Mouse (Mus musculus): ENCODE measurements around the gene Ccr8.

Gene Ccr8

DNA sequence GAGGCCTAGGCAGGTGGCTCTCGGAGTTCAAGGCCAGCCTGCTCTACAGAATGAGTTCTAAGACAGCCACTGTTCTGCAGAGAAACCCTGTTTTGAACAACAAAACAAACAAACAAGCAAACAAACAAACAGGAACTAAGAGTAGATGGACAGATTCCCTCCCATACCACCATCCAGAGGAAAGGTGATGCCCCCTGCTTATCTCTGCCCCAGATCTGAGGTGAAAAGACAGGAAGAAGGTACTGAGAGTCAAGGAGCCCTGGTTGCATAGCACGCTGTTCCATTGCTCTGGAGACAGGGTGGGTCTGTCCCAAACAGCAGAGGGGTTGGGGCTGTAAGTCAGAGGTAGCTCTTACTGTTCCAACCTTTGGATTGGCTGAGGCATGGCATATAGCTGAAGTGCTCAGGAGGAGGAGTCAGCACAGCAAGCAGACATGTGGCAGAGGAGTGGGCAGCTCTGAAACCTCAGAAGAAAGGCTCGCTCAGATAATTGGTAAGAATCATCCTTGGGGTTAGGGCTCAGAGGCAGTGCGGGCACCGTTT lies at the start of gene Ccr8:
Gene Ccr8, plus strand, starts transcription at position 419 of the 543 bp plus-strand sequence.
- no peak for DNase-seq

DNA sequence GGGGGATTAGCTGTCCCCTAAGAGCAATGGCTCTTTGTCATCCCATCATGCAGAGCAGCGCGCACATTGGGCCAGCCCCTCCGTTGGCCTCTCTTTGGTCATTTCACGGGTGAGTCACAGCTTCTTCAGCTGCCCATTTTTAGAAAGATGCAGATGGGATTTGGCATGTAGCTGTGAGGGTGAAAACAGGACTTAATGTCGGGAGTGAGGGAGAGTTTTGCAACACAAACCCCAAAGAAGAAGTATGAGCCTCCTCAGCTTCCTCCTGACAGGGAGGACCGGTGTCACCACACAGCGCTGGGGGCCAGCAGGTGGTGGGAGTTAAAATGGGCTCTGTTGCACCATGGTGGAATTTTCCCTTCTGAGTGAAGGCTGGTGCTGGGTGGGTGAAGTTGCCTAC lies 48.8 kb upstream of the Ccr8 start:
- no peak for DNase-seq

DNA sequence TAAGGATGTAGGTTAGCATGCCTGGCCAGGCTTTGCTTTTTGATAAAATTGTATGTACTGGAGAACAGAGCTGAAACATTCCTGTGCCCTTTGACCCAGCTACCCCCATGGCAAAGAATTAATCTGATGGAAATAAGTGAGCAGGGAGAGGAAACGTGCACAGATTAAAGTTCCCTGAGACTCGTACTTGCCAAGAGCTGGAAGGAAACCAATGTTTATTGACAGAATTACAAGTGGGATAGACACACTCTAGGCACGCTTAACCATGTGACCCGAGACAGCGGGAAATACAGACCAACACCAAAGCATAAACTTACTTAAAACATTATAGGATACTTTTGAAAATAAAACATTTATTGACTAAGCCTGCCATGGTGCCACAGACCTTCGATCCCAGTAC lies 43.4 kb upstream of the Ccr8 start:
- DNase-seq: no peak

DNA sequence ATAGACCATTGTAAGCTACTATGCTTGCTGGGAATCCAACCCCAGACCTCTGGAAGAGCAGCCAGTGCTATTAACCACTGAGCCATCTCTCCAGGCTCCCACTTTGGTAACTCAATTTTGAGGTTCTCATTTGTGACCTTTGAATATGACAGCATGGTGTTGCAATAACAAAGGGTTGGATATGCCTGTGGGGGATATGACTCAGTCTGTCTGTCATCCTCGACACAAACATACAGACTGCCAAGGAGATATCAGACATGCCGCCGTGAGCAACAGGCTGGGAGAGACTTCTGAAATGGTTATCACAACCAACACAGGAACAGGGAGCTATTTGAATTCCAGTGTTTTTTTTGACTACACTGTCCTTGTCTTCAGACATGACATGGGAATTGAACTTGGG lies 42.5 kb upstream of the Ccr8 start:
- DNase-seq: no peak

DNA sequence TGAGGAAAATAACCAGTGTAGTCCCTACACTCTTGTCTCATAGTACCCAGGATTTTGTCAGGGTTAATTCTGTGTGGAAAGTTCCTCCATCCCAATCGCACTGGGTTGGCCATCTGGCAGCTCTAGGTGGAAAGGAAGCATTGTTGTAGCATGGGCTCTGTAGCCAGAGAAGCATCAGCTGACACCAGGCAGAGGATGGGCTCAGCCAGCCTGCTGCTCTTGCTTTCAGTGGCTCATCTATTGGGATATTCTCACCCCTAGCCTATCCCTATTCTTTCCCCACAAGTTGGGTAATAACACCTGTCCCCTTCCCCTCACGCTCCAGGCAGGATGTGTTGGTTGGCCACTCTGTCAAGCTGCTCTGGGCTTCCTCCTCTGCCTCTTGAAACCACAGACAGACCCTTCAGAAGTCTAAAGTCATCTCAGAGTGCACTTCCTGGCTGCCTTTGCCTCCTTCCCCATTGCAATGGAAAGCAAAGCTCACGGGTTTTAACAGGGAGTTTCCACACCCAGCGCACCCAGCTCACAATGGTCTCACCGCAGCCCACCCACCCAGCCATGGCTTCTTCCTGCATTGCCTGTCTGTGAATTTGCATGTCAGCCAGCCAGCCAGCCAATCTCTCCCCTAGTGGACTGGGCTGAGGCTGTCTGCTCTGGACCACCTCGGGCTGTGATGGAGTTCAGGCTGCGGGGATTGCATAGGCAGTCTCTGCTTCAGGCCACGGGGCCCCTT lies 37.2 kb upstream of the Ccr8 start:
- peak in 1 of 2 experiments; percentile 9 for DNase-seq

DNA sequence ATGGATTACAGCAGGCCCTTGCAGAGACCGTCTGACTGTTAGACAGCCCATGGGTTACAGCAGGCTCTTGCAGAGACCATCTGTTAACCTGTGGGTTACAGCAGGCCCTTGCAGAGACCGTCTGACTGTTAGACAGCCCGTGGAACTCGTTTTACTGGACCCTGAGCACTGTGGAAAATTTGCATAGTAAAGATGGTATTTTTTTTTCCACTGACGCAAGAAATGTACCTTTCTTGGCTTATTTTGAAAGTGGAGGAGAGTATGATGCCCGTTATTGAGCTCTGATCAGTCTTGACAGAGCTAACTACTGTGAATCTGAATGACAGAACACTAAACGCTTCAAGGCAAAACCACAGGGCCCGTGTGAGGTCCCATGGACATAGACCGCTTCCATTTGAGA lies 35.7 kb upstream of the Ccr8 start:
- no peak for DNase-seq

DNA sequence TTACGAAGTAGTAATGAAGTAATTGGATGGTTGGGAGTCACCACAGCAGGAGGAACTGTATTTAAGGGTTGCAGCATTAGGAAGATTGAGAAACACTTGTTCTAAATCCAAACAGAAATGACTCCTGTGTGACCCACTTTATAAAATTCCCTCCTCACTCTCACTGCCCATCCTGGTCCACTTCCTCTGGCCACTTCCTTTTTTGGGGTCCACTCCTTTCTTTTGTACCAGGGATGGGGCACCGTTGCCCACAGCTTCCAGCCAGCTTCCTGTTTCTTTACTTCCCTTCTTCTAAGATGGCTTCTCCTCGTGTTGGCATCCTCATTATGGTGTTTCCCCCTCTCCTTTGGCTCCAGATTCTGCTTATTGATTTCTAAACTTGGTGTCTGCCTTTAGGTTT lies 33.2 kb upstream of the Ccr8 start:
- no peak for DNase-seq

DNA sequence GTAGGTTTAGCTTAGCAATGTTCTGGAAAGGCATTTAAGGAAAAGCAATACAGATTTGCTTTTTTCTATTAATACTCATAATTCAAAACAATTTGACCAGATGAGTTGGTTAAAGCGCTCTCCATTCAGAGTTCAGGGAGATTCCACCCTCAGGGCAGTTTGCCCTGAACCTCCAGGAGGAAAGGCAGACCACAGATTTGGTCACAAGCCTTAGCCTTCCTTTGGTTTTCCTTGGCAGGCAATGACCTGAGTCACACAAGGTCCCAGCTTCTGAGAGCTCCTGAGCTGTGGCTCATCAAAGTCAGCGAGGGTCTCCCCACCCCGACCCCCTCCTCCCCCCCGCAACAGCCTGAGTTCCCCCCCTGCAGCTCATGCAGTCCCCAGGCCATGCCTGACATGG lies 27.6 kb upstream of the Ccr8 start:
- no peak for DNase-seq

DNA sequence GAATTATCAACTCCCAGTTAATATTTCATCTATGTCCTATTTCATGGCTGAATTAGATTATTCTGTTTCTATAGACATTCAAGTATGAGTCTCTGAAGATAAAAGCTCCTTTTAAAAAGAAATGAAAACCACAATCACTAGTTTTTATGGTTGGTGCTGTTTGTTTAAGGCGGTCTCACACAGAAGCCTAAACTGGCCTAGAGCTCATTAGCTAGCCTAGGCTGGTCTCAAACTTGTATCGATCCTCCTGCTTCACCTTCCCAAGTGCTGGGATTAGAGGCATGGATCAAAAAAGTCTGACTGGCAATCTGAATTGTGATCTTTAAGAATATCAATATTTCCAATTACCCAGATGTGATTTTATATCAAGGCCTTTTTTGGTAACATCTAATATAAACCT lies 24.3 kb upstream of the Ccr8 start:
- DNase-seq: no peak

DNA sequence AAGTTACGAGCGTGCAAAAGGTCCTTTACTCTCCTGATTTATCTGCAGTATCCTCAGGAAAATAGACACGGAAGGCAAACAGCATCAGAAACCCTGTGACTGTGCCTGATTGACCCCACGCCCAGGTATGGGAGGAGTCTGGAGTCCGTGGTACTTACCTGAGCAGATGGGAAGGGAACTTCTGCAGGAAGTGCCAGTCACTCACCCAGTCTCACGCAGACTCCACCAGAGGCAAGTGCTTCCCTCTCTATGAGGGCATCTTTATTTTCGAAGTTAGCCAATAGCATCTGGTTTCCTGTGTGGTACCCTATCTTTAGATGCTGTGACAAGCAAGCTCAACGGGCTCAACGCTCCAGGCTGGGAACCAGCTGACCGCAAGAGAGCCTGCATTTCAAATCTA lies 23.9 kb upstream of the Ccr8 start:
- DNase-seq: no peak

DNA sequence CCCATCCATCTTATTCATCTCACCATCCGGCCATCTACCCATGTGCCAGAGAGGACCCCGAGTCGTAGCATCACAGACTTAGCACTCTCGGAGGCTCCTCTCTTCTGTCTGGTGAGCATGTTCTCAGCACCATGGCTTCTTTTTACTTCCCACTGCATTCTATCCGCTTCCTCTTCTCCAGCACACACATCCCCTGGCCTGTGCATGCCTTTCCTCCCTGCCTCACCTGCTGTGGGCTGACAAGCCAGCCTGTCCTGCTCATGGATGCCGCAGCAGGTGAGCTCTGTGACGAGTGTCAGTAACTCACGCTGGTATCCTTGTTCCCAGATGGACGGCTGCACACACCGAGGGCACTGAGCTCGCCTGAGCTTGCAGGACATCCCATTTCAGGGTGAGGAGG lies 22.1 kb upstream of the Ccr8 start, which contains the start of gene Cx3cr1:
Gene Cx3cr1, minus strand, starts transcription at position 101 of the 400 bp plus-strand sequence.
- no peak for DNase-seq

DNA sequence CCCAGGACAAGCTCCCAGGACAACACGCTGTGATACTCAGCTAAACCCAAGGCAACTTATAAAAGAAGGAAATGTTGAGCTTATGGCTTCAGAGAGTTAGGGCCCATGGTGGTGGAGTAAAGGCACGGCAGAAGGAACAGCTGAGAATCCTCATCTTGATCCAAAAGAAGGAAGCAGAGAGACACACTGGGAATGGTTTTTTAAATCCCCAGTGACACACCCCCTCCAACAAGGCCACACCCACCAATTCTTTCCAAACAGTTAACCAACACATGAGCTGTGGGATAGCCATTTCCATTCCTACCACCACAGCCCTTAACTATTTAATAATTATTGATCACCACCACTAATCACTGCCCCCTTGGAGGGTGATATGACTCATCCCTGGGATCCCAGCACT lies 20.7 kb upstream of the Ccr8 start:
- DNase-seq: peak in 1 of 2 experiments; percentile 8

DNA sequence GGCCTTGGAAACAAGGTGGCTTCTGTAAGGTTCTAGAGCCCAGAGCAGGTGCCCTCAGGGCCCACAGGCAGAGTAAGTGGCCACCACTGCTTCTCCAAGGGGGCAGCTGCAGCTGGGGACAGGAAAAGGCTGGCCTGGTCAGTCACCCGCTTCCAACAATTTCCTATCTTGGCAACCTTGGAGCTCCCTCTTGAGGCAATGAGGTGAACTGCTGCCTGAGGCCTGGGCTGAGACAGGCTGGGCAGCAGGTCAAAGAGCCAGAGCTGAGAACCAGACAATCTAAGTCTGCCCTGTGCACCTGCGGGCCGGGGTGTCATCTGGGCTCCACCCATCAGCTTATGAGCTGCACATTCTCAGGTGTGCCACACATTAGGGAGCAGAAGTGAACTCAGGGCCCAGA lies 18.7 kb upstream of the Ccr8 start:
- peak; percentile 89 to 90 for DNase-seq

DNA sequence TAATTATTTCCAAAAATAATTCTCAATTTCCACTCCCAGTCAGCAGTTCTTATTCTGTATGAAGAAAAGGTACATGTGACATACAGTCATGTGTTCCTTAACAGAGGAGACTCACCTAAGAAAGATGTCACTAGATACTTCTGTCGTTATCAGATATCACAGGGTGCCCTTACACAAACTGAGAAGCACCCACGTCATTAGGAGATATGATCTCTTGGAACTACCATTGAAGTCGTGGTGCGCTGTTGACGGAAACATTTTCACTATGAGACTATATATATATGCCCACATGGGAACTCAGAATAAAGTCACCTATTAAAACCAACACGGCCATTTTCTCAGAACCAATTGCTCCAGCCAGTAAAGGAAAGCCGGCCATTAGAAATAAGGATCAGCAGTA lies 17.4 kb upstream of the Ccr8 start:
- no peak for DNase-seq

DNA sequence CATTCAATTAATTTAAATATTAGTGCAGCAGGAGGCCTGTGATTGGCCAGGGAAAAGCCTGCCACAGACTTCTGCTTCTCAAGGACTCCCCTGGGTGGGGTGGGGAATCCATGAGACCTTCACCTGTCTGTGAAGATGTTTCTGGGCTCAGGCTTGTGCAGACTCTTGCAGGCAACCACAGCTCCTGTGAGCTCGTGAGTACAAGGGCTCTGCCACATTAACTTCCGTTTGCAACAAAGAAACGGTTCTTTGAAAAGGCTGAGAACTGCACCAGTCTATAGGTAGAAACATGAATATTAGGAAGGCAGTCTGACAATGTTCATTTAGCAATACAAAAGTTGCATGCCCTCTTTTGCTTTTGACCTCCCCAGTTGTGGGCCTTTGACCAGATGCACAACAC lies 13.7 kb upstream of the Ccr8 start:
- no peak for DNase-seq

DNA sequence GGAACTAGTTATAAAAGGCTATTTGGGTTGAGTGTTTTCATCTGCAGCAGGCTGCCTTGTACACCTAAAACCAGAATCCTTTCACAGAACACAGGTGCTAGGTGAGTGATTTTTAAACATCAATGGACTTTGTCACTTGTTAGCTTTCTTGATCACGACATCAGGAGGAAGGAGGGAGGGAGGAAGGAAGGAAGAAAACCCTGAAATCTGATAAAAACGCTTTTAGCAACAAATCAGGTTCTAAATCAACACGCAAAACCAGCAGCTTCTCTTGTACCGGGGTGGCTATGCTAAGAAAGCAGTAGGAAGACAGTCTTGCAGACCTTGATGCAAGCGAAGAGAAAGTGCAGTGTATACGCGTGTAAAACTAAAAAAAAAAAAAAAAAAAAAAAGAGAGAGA lies 12.0 kb upstream of the Ccr8 start:
- DNase-seq: no peak

DNA sequence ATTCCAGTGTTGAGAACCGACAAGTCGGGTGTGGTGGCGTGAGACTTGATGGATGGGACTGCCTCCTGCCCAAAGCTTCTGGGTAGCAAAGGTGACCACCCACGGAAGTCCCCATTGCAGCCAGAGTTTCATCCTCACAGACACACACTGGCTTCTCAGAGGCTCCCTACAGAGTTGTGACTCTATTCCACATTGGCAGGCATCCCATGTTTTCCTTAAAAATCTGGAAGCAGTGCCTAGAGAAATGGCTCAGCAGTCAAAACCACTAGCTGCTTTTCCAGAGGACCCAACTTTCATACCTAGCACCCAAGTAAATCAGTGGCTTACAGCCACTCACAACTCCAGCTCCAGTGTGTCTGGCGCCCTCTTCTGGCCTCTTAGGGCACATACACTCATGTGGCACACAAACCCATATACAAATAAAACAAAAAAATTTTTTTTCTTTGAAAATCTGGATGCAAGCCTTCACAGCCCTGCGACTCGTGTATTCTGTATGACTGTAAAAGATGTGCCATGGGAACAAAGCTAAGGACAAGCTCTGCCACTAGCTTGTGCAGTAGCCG lies 11.3 kb upstream of the Ccr8 start:
- no peak for DNase-seq

DNA sequence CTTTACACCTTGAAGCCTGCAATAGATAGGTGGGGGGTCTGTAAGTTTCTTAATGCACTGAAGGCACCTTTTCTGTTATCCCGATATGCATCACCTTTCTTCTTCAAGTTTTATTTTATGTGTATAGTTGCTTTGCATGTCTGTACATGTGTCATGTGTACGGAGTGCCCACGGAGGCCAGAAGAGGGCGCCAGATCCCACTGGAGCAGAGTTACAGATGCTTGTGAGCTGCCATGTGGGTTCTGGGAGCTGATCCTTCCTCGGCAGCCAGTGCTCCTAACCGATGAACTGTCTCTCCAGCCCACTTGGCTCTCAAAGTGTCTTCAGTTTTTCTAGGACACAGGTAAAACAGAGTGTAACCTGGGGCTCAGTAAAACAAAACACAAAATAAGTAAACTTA lies 10.7 kb upstream of the Ccr8 start:
- DNase-seq: no peak

DNA sequence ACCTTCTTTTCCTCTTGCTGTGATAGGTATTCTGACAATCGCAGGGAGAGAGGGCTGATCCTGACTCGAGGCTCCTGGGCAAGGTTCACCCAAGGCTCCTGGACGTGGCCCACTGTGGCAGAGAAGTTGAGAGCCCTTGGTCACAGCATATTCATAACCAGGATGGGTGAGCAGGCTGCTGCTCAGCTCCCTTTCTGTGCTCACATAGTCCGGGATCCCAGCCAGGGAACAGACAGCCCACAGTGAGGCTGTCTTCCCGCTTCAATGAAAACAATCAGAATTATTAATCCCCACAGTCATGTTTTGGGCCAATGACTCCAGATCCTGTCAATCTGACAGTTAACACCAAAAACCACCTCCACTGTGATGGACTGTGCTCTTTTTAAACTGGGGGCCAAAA lies 9.9 kb upstream of the Ccr8 start:
- no peak for DNase-seq

DNA sequence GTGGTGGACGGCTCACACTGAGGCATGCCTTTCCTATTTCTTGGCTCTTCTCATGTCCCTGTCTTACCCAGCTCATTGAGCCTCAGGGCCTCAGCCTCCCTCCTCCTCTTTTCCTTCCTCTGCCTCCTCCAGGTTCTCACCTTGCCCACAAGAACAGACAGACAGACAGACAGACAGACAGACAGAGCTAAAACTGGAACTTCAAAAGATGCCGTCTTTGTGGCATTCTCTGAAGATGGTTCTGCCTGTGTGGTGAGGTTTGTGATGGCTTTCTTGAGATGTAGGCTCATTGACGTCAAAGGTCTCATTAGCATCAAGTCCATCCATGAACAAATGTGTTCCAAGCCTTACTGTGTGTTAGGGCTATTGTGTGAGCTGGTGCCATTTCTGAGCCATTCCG lies 9.2 kb upstream of the Ccr8 start:
- DNase-seq: no peak

DNA sequence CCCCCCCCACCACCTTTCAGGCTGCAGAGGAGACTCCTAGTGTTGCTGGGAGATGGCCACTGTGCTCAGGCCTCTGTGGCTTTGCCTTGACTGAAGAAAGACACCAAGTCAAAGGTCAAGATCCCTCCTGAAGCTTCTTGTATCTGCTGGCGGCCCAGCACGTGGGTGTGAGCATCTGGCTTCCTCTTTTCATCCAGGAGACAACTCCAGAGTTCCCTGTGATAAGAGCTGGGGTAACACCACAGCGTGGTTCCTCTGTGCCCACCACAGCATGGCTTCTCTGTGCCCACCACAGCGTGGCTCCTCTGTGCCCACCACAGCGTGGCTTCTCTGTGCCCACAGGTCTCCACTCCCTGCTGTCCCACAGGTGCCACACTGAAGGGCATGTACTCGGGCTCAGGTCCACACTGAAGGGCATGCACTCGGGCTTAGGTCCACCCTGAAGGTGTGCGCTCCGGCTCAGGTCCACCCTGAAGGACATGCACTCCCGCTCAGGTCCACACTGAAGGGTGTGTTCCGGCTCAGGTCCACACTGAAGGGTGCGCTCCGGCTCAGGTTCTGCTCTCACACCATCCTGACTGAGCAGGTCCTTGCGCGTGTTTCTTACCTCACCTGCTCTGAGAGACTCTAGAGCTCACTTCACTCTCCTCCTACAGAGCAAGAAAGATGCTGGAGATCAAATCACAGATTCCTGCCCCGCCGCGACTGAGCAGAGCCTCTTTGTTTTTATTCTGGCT lies 8.6 kb upstream of the Ccr8 start:
- DNase-seq: no peak

DNA sequence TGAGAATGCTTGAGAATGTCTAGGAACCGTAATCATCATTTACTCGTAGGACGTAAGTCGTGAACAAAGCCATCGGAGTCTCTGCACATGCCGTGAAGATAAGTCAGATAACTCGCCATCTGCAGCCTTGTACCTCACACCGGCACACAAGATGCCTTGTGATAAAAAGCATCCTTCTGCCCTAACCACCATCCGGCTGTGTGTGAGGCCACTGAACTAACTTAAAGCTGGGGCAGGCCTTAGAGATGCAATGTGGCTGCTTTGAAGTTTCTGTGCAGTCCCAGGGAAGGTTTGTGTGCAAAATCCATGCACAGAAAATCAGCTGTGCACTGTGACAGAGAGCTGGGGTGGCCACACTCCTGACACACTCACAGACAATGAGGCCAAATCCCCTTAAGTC lies 7.5 kb upstream of the Ccr8 start:
- no peak for DNase-seq

DNA sequence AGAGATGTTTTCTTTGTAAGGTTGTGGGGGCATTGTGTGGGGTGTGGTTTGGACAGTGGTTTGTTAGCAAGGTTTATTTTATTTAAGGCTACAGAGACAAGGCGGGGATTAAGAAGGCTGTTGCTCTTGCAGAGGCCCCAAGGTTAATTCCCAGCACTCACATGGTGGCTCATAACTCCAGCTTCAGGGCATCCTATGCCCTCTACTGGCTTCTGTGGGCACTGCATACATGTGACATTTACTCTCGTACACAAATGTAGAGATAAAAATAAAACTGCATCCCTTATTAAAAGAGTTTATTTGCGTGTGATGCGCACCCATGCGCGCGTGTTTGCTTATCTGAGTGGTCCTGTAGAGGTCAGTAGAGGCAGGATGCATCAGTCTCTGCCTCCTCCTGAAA lies 2.8 kb upstream of the Ccr8 start:
- no peak for DNase-seq

DNA sequence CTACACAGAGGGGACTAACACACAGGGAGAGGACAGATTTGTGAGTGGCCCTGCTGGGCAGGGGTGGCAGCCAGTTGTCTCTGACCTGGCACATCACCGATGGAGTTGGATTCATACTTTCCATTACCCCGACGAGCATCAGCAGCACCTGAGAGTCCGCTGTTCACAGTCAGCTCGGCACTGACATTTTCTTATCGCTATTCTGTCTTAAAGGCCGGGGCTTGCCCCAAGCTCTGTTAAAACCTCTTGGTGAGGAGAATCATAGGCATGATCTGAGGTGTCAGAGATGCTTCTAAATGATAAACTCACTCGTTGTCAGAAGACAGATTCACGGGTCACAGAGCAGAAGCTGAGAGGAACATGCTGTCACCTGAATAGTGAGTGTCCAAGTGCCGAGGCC lies 828 bp upstream of the Ccr8 start:
- DNase-seq: no peak

Data from kidney, postnatal 4 days (tissue).